8 mouse cellular contexts compared by ENCODE assay signal in genomic region chr2:168765065-168765681, GRCm38 (mm10). TPM values are rescaled to one million over a fixed set of nuclear protein-coding genes. Genes with fewer than 3 reads are reported as not detected.
DNase-seq lines count a peak whose midpoint lies in the region; ATAC-seq and TF ChIP-seq lines count a peak whose summit lies in the region.

No protein-coding gene starts in this region.

- H3K27ac ChIP-seq in cortical plate, adult 2 months (ENCODE audit: insufficient read depth, low read length) = no peak overlapping the region
- peak overlapping the region; percentile 73 for H3K27ac ChIP-seq in heart, embryonic 12.5 days (ENCODE audit: poor library complexity, severe bottlenecking)
- H3K27ac ChIP-seq in kidney, embryonic 15.5 days = no peak overlapping the region

- peak overlapping the region; percentile 73 for H3K9ac ChIP-seq in heart, embryonic 12.5 days
- no peak overlapping the region for H3K9ac ChIP-seq in kidney, embryonic 15.5 days

- peak; percentile 51 for ATAC-seq in heart, embryonic 12.5 days (ENCODE audit: insufficient number of reproducible peaks, low FRiP score)
- ATAC-seq in kidney, embryonic 15.5 days (replicated peaks; ENCODE audit: low FRiP score) = peak; percentile 49; the same call in 1 of the 2 replicates

- H3K4me3 ChIP-seq in cortical plate, adult 2 months (ENCODE audit: insufficient read depth, low read length) = no peak overlapping the region; the same call in 1 of the 2 replicates
- peak overlapping the region; percentile 61 for H3K4me3 ChIP-seq in heart, embryonic 12.5 days
- H3K4me3 ChIP-seq in kidney, embryonic 15.5 days (replicated peaks) = peak overlapping the region; percentile 47
- H3K4me3 ChIP-seq in lung, adult 2 months (replicated peaks; ENCODE audit: extremely low read depth, low read depth, low read length) = no peak overlapping the region

- peaks cover 36% of the 10 kb centered on the region for H3K27me3 ChIP-seq in heart, embryonic 12.5 days (replicated peaks)
- peaks cover 94% of the 10 kb centered on the region for H3K27me3 ChIP-seq in kidney, embryonic 15.5 days

- no peak for TF ChIP-seq POLR2A in cortical plate, adult 2 months (IDR thresholded peaks at IDR 0.05; ENCODE audit: extremely low read depth, insufficient read depth, low read length)
- no peak for TF ChIP-seq POLR2A in lung, adult 2 months (IDR thresholded peaks at IDR 0.05; ENCODE audit: borderline replicate concordance, extremely low read depth, low read depth, low read length)

- H3K9me3 ChIP-seq in heart, embryonic 12.5 days (replicated peaks) = no peaks in the 10 kb centered on the region
- H3K9me3 ChIP-seq in kidney, embryonic 15.5 days (replicated peaks) = no peaks in the 10 kb centered on the region

- peak overlapping the region; percentile 81 for H3K4me2 ChIP-seq in heart, embryonic 12.5 days
- peak overlapping the region; percentile 86 for H3K4me2 ChIP-seq in kidney, embryonic 15.5 days

- peak; percentile 47 to 60 for DNase-seq in heart, adult 18-20 months
- no peak for DNase-seq in heart, adult 11 months
- peak; percentile 21 for DNase-seq in lung, adult 2 months
- peak; percentile 63 for DNase-seq in retina, postnatal 1 day
- DNase-seq in frontal cortex, postnatal 25 days (ENCODE audit: low spot score in 2 of 2) = no peak

- under 1% methylated on average over 32 of the region's 32 CpGs for WGBS in heart, embryonic 12.5 days
- 1% methylated on average over 32 of the region's 32 CpGs for WGBS in kidney, embryonic 15.5 days
- 2% methylated on average over 32 of the region's 32 CpGs for WGBS in lung, adult 2 months

- TF ChIP-seq CTCF in cortical plate, adult 2 months (IDR thresholded peaks at IDR 0.05; ENCODE audit: extremely low read depth, insufficient read depth, low read length) = 0 out of 2 replicates have a peak, but pooled peaks have one; percentile 20
- TF ChIP-seq CTCF in lung, adult 2 months (IDR thresholded peaks at IDR 0.05; ENCODE audit: insufficient read depth, low read length) = no peak

- H3K4me1 ChIP-seq in cortical plate, adult 2 months (ENCODE audit: control insufficient read depth, insufficient read depth, low read length) = no peaks in the 10 kb centered on the region
- H3K4me1 ChIP-seq in heart, embryonic 12.5 days (replicated peaks) = peaks cover 3% of the 10 kb centered on the region
- H3K4me1 ChIP-seq in kidney, embryonic 15.5 days = peaks cover 35% of the 10 kb centered on the region
- H3K4me1 ChIP-seq in lung, adult 2 months (ENCODE audit: control insufficient read depth, insufficient read depth, low read length) = no peaks in the 10 kb centered on the region

- H3K36me3 ChIP-seq in heart, embryonic 12.5 days = no peaks in the 10 kb centered on the region
- no peaks in the 10 kb centered on the region for H3K36me3 ChIP-seq in kidney, embryonic 15.5 days

RNA-seq across cellular contexts. Expression of gene Sall4, which starts 2.6 kb away (rescaled TPM):
- total RNA-seq in heart, adult 18-20 months (2021) = 1 to 10 TPM; 1.2 to 1.9 TPM
- polyA plus RNA-seq in cortical plate, adult 2 months (2012; rRNA removed) = 0.06 TPM in 2 replicates
- 3.9 and 5.4 TPM in 2 replicates for polyA plus RNA-seq in heart, embryonic 12.5 days (2016; fragmentation: Nextera tagmentation; extraction: Ambion mirVana)
- 0.09 and 0.35 TPM in 2 replicates for polyA plus RNA-seq in kidney, embryonic 15.5 days (2015; fragmentation: Nextera tagmentation; extraction: Ambion mirVana)
- not detected in 2 replicates for polyA plus RNA-seq in lung, adult 2 months (2012; rRNA removed)

RNA-seq across cellular contexts. Expression of gene Atp9a, which starts 23.0 kb away (rescaled TPM):
- total RNA-seq in heart, adult 18-20 months (2021) = 10 to 100 TPM; 50.2 to 56.7 TPM
- 272 and 279 TPM in 2 replicates for polyA plus RNA-seq in cortical plate, adult 2 months (2012; rRNA removed)
- 15.7 and 16.1 TPM in 2 replicates for polyA plus RNA-seq in heart, embryonic 12.5 days (2016; fragmentation: Nextera tagmentation; extraction: Ambion mirVana)
- 10.2 and 10.7 TPM in 2 replicates for polyA plus RNA-seq in kidney, embryonic 15.5 days (2015; fragmentation: Nextera tagmentation; extraction: Ambion mirVana)
- polyA plus RNA-seq in lung, adult 2 months (2012; rRNA removed) = 72.9 and 74.9 TPM in 2 replicates

Comparison
In these comparisons a context has a peak if more than half of its experiments do, and no peak if none do; other contexts are left out.
1. DNase-seq: peak in heart, adult 18-20 months (2 of 2), lung, adult 2 months (single experiment) and retina, postnatal 1 day (single experiment); none in heart, adult 11 months (single experiment) and frontal cortex, postnatal 25 days (0 of 2).
2. H3K4me3 ChIP-seq: peak in heart, embryonic 12.5 days (single experiment) and kidney, embryonic 15.5 days (single experiment); none in cortical plate, adult 2 months (single experiment) and lung, adult 2 months (single experiment).